Mouse (Mus musculus): ENCODE measurements at regions not wholly inside any gene's neighbourhood (a gene's known extent, or its start where the extent isn't known, plus 50 kb on each side); places are given as distances from the start of the nearest gene placed in this dataset.
A peak's percentile ranks its signal among the peaks of the same experiment; 100 is the strongest.

DNA sequence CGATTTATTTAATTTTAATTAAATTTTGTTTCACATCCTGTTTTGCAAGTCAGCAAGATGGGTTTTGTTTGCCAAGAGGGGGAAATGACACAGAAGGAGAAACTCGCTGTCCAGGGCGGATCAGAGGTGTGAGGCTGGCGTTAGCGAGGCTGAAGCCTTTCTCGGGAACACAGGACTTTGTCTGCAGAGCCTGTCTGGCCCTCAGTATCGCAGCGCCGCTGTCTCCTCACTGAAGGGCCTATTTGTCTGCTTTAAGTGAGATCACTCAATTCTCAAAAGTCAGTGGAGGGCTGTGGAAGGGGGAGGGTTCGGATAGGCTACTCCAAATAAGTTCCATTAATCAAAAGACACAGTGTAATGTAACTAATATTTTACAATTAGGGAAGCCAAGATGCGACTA is 430.8 kb downstream of the Zfp536 start:
- Histone ChIP-seq H3K4me1 (replicated peaks; ENCODE audit: control insufficient read depth, insufficient read depth, low read length) (peaks cover 38% of the 10 kb centered on the region), H3K36me3 (ENCODE audit: control insufficient read depth, insufficient read depth) (no peaks in the 10 kb centered on the region), H3K9me3 (ENCODE audit: control insufficient read depth, low read length) (no peaks in the 10 kb centered on the region), H3K9ac (replicated peaks; ENCODE audit: low read depth, low read length) (peak overlapping the region; percentile 66), H3K27me3 (replicated peaks; ENCODE audit: control insufficient read depth, insufficient read depth, low read length) (0 out of 2 replicates have a peak, but pooled peaks cover 2% of the 10 kb centered on the region), H3K4me3 (replicated peaks; ENCODE audit: low read length) (peak overlapping the region; percentile 41), H3K4me2 (ENCODE audit: low read length) (peak overlapping the region; percentile 79), H3K27ac (ENCODE audit: low read length) (peak overlapping the region; percentile 50; the same call in 1 of the 2 replicates)
- WGBS, result 13% methylated on average over 11 of the region's 11 CpGs
- peak; percentile 29 for ATAC-seq

- no peaks in the 10 kb centered on the region for H3K36me3 ChIP-seq (ENCODE audit: control insufficient read depth, insufficient read depth)
- ATAC-seq, result peak; percentile 24
- 0 out of 2 replicates have a peak, but pooled peaks cover 2% of the 10 kb centered on the region for H3K27me3 ChIP-seq (replicated peaks; ENCODE audit: control insufficient read depth, insufficient read depth, low read length)
- H3K27ac ChIP-seq (ENCODE audit: low read length), result peak overlapping the region; percentile 50; the same call in 1 of the 2 replicates
- peaks cover 33% of the 10 kb centered on the region for H3K4me1 ChIP-seq (replicated peaks; ENCODE audit: control insufficient read depth, insufficient read depth, low read length)
- no peaks in the 10 kb centered on the region for H3K9me3 ChIP-seq (ENCODE audit: control insufficient read depth, low read length)
- peak overlapping the region; percentile 66 for H3K9ac ChIP-seq (replicated peaks; ENCODE audit: low read depth, low read length)
- 11% methylated on average over 23 of the region's 23 CpGs for WGBS
- peak overlapping the region; percentile 79 for H3K4me2 ChIP-seq (ENCODE audit: low read length)
- H3K4me3 ChIP-seq (replicated peaks; ENCODE audit: low read length), result peak overlapping the region; percentile 41
Observed at GRCm38 (mm10) chr7:37343021-37343593, 430.3 kb downstream of the Zfp536 start.

DNA sequence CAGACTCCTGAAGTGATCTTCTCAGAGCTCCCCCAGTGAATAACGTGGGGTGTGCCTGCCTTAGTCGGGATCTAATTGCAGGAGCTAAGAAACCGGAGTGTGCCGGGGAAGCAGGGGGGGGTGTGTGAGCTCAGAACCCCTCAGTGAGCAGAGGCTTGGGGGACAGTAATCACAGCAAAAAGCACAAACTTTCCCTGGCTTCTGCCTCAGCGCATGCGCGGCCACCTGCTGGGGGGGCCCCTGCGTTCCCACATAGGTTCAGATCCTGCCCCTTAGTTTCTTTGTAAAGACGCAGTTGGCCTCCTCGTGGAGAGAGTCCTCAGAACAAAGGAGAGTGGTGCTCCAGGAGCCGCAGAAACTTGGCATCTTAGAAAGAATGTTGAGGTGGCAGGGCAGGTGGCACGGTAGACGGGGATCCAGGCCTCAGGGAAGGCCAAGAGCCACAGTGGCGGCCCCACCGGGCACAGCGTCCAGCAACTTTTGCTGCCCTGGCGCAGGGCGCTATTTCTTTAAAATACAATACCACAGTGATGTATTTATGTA is 429.7 kb downstream of the Zfp536 start:
- H3K36me3 ChIP-seq (ENCODE audit: control insufficient read depth, insufficient read depth), result no peaks in the 10 kb centered on the region
- 0 out of 2 replicates have a peak, but pooled peaks cover 2% of the 10 kb centered on the region for H3K27me3 ChIP-seq (replicated peaks; ENCODE audit: control insufficient read depth, insufficient read depth, low read length)
- no peaks in the 10 kb centered on the region for H3K9me3 ChIP-seq (ENCODE audit: control insufficient read depth, low read length)
- WGBS, result 16% methylated on average over 18 of the region's 18 CpGs
- no peak overlapping the region for H3K4me3 ChIP-seq (replicated peaks; ENCODE audit: low read length)
- H3K27ac ChIP-seq (ENCODE audit: low read length), result no peak overlapping the region
- peak overlapping the region; percentile 35; the same call in 1 of the 2 replicates for H3K9ac ChIP-seq (replicated peaks; ENCODE audit: low read depth, low read length)
- 0 out of 2 replicates have a peak, but pooled peaks have one; percentile 41 for ATAC-seq
- peaks cover 26% of the 10 kb centered on the region for H3K4me1 ChIP-seq (replicated peaks; ENCODE audit: control insufficient read depth, insufficient read depth, low read length)
- peak overlapping the region; percentile 79 for H3K4me2 ChIP-seq (ENCODE audit: low read length)

GRCm38 (mm10) chr7:37346041-37346440 is 427.4 kb downstream of the Zfp536 start:
- Histone ChIP-seq H3K27ac (ENCODE audit: low read length) (no peak overlapping the region), H3K27me3 (replicated peaks; ENCODE audit: control insufficient read depth, insufficient read depth, low read length) (0 out of 2 replicates have a peak, but pooled peaks cover 2% of the 10 kb centered on the region), H3K9me3 (ENCODE audit: control insufficient read depth, low read length) (no peaks in the 10 kb centered on the region), H3K4me1 (replicated peaks; ENCODE audit: control insufficient read depth, insufficient read depth, low read length) (peaks cover 25% of the 10 kb centered on the region), H3K4me3 (replicated peaks; ENCODE audit: low read length) (no peak overlapping the region), H3K4me2 (ENCODE audit: low read length) (0 out of 2 replicates have a peak overlapping the region, but pooled peaks have one; percentile 15), H3K36me3 (ENCODE audit: control insufficient read depth, insufficient read depth) (no peaks in the 10 kb centered on the region), H3K9ac (replicated peaks; ENCODE audit: low read depth, low read length) (no peak overlapping the region)
- ATAC-seq, result peak; percentile 57
- 2% methylated on average over 10 of the region's 10 CpGs for WGBS

GRCm38 (mm10) chr7:37357647-37358395 is 415.6 kb downstream of the Zfp536 start:
- H3K9ac ChIP-seq (replicated peaks; ENCODE audit: low read depth, low read length), result peak overlapping the region; percentile 26; the same call in 1 of the 2 replicates
- peak; percentile 62 for ATAC-seq

GRCm38 (mm10) chr7:37358492-37358891 is 414.9 kb downstream of the Zfp536 start:
- Histone ChIP-seq H3K9me3 (ENCODE audit: control insufficient read depth, low read length) (no peaks in the 10 kb centered on the region), H3K4me1 (replicated peaks; ENCODE audit: control insufficient read depth, insufficient read depth, low read length) (peaks cover 26% of the 10 kb centered on the region), H3K4me2 (ENCODE audit: low read length) (no peak overlapping the region), H3K9ac (replicated peaks; ENCODE audit: low read depth, low read length) (no peak overlapping the region), H3K27ac (ENCODE audit: low read length) (no peak overlapping the region), H3K36me3 (ENCODE audit: control insufficient read depth, insufficient read depth) (no peaks in the 10 kb centered on the region), H3K4me3 (replicated peaks; ENCODE audit: low read length) (no peak overlapping the region), H3K27me3 (replicated peaks; ENCODE audit: control insufficient read depth, insufficient read depth, low read length) (no peaks in the 10 kb centered on the region)
- ATAC-seq, result no peak
- 65% methylated on average over 4 of the region's 4 CpGs for WGBS

More at GRCm38 (mm10) chr7:37357647-37358395, 415.6 kb downstream of the Zfp536 start:
- H3K4me1 ChIP-seq (replicated peaks; ENCODE audit: control insufficient read depth, insufficient read depth, low read length), result peaks cover 20% of the 10 kb centered on the region
- 17% methylated on average over 21 of the region's 21 CpGs for WGBS
- peak overlapping the region; percentile 37 for H3K4me2 ChIP-seq (ENCODE audit: low read length)
- no peaks in the 10 kb centered on the region for H3K27me3 ChIP-seq (replicated peaks; ENCODE audit: control insufficient read depth, insufficient read depth, low read length)
- no peak overlapping the region for H3K27ac ChIP-seq (ENCODE audit: low read length)
- H3K36me3 ChIP-seq (ENCODE audit: control insufficient read depth, insufficient read depth), result no peaks in the 10 kb centered on the region
- H3K9me3 ChIP-seq (ENCODE audit: control insufficient read depth, low read length), result no peaks in the 10 kb centered on the region
- H3K4me3 ChIP-seq (replicated peaks; ENCODE audit: low read length), result no peak overlapping the region

GRCm38 (mm10) chr7:37359473-37359872 is 414.0 kb downstream of the Zfp536 start:
- no peak for ATAC-seq
- Histone ChIP-seq H3K36me3 (ENCODE audit: control insufficient read depth, insufficient read depth) (no peaks in the 10 kb centered on the region), H3K27me3 (replicated peaks; ENCODE audit: control insufficient read depth, insufficient read depth, low read length) (no peaks in the 10 kb centered on the region), H3K27ac (ENCODE audit: low read length) (no peak overlapping the region), H3K4me3 (replicated peaks; ENCODE audit: low read length) (no peak overlapping the region), H3K9me3 (ENCODE audit: control insufficient read depth, low read length) (no peaks in the 10 kb centered on the region), H3K4me1 (replicated peaks; ENCODE audit: control insufficient read depth, insufficient read depth, low read length) (peaks cover 33% of the 10 kb centered on the region), H3K4me2 (ENCODE audit: low read length) (no peak overlapping the region), H3K9ac (replicated peaks; ENCODE audit: low read depth, low read length) (no peak overlapping the region)
- WGBS, result 72% methylated on average over 8 of the region's 8 CpGs

- 13% methylated on average over 3 of the region's 3 CpGs for WGBS
- H3K4me1 ChIP-seq (replicated peaks; ENCODE audit: control insufficient read depth, insufficient read depth, low read length), result peaks cover 33% of the 10 kb centered on the region
- ATAC-seq, result no peak
Observed at GRCm38 (mm10) chr7:37360171-37360570, 413.3 kb downstream of the Zfp536 start.

DNA sequence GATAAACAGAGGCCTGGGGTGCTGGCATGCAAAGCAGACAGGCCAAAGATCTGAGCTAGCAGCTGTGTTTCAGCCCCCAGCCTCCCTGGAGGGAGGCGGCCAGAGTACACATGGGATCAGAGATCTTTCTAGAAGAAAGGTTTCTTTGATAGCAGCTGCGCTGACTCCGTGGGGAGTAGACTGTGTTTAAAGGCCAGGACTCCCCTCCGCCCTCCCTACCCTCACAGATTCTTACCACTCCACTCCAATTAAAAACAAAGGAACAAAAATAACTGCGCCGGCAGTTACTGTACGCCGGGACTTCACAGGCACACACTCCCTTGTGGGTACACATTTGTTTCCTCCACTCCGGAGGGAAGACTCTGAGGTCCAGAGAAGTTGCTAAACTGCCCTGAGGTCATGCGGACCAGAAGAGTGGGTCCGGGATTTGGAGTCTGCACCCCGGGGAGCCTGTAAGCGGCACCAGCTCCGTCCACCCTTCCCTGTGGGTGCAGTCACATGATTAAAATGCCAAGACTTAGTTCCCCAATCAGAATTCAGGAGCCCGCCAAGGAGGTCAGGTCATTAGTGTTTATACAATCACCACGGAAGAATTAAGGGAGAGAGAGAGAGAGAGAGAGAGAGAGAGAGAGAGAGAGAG is 411.5 kb downstream of the Zfp536 start:
- no peaks in the 10 kb centered on the region for H3K27me3 ChIP-seq (replicated peaks; ENCODE audit: control insufficient read depth, insufficient read depth, low read length)
- H3K4me3 ChIP-seq (replicated peaks; ENCODE audit: low read length), result peak overlapping the region; percentile 19; the same call in 1 of the 2 replicates
- H3K36me3 ChIP-seq (ENCODE audit: control insufficient read depth, insufficient read depth), result no peaks in the 10 kb centered on the region
- 1% methylated on average over 16 of the region's 16 CpGs for WGBS
- H3K27ac ChIP-seq (ENCODE audit: low read length), result peak overlapping the region; percentile 25; the same call in 1 of the 2 replicates
- peaks cover 37% of the 10 kb centered on the region for H3K4me1 ChIP-seq (replicated peaks; ENCODE audit: control insufficient read depth, insufficient read depth, low read length)
- peak; percentile 34 for ATAC-seq
- no peak overlapping the region for H3K9ac ChIP-seq (replicated peaks; ENCODE audit: low read depth, low read length)
- peak overlapping the region; percentile 48 for H3K4me2 ChIP-seq (ENCODE audit: low read length)
- H3K9me3 ChIP-seq (ENCODE audit: control insufficient read depth, low read length), result no peaks in the 10 kb centered on the region

More at GRCm38 (mm10) chr7:37360171-37360570, 413.3 kb downstream of the Zfp536 start:
- H3K27ac ChIP-seq (ENCODE audit: low read length), result no peak overlapping the region
- H3K36me3 ChIP-seq (ENCODE audit: control insufficient read depth, insufficient read depth), result no peaks in the 10 kb centered on the region
- H3K4me2 ChIP-seq (ENCODE audit: low read length), result no peak overlapping the region
- no peaks in the 10 kb centered on the region for H3K9me3 ChIP-seq (ENCODE audit: control insufficient read depth, low read length)
- no peaks in the 10 kb centered on the region for H3K27me3 ChIP-seq (replicated peaks; ENCODE audit: control insufficient read depth, insufficient read depth, low read length)
- no peak overlapping the region for H3K4me3 ChIP-seq (replicated peaks; ENCODE audit: low read length)
- no peak overlapping the region for H3K9ac ChIP-seq (replicated peaks; ENCODE audit: low read depth, low read length)

Measured in forebrain, embryonic 16.5 days (tissue).